Mouse (Mus musculus) frontal cortex, postnatal 14 days (tissue): ENCODE measurements around the gene Nol4l.

Source experiments
- DNase-seq, 2 experiments: peaks; one replicate each; pipeline ENCODE4 v3.0.0; 2022; ENCODE audit warnings: low spot score in 2 of 2

Nol4l gene

DNA sequence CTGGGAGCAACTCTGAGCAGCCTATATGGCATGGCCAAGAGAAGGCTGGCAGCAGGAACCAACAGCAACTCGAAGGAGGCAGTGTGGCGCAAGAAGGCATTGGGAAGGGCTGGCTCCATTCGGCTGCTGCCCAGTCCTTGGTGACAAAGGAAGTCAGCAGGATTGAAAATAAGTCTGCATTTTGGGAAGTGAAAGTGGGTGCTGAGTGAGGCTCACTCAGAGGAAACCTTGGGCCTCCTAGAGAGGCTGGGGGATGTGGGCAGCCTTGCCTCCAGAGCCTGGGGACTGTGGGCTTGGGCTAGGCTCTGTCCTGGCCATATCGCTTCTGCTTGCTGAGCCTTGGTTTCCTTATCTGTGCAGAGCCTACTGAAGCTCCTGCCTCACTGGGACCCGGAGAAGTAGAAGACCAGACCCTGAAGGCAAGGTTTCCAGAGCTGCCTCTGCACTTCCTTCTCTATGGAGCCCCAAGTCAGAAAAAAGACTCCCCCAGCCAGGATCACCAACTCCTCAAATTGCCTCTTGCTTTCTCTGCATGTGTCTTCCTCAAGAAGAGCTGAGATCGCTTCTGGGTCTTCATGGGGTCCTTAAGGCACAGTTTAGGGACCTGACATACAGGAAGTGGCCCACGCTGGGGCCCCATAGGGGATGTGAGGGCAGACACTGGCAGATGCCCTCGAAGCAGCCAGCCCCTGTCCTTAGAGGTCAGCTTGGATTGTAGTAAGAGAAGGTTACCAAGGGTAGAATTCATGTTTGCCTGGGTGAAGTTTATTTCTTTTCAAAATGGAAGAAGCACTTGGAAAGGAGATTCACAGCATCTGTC lies 14.3 kb upstream of the Nol4l start:
- no peak for DNase-seq

- no peak for DNase-seq
These were observed 13.3 kb upstream of the Nol4l start for GRCm38 (mm10) chr2:153542936-153543668.

- DNase-seq: no peak
These were observed 9.1 kb upstream of the Nol4l start for GRCm38 (mm10) chr2:153538898-153539297.

GRCm38 (mm10) chr2:153533981-153534380 lies 4.2 kb upstream of the Nol4l start:
- no peak for DNase-seq

DNA sequence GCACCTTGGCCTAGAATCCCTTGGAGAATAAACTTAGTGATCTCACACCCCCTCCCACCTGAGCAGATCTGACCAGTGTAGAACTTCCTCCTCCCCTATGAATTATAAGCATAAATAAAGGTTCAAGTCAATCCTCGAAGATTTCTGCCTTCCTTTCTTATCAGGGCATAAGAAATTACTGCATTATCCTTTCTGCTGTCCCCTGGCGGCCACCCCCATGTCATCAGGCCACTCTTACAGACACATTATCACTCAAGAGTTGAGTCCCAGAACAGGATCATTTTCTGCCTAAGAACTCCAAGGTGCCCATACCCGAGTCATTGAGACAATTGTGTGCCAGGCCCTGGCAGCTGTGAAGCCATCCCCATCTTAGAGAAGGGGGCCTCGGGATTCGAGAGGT lies 1.2 kb upstream of the Nol4l start:
- DNase-seq: no peak

GRCm38 (mm10) chr2:153529365-153529781 lies 398 bp downstream of the Nol4l start:
- DNase-seq: no peak

DNA sequence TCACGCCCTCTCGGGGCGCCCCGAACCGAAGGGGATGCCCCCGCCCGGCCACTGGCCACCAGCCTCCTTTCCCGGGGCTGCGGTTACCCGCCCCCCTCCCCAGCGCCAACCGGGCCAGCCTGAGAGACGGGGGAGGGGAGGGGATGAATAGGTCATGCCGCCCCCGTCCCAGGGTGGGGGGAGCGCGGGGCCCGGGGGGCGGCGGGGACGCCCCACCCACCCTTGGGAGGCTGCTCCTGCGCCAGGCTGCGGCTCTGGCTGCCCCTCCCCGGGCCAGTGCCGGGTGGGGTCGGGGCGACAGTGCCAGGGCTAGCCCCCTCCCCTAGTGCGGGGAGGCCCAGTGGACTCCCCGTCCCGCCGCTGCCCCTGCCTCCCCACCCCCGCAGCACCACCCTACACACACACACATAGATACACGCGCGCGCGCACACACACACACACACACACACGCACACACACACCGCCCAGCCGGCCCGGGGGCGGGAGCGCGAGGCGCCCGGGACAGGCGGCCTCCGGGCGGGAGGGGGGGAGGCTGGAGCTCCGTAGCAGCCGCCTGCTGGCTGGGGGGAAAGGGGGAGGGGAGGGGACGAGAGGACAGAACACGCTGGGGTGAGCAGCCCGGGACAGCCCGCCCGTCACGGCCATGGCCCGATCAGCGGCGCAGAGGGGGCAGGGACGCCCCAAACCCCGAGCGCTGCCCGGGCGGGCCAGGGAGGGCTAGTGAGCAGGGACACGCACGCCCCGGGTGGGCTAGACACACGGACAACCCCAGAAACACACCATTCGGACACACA lies 1.0 kb downstream of the Nol4l start:
- DNase-seq: no peak

GRCm38 (mm10) chr2:153527580-153528531 lies 1.9 kb downstream of the Nol4l start:
- no peak for DNase-seq

- DNase-seq: no peak
These were observed 2.8 kb downstream of the Nol4l start for GRCm38 (mm10) chr2:153526850-153527530.

- DNase-seq: no peak
These were observed 3.9 kb downstream of the Nol4l start for GRCm38 (mm10) chr2:153525906-153526311.

GRCm38 (mm10) chr2:153524727-153525126 lies 5.0 kb downstream of the Nol4l start:
- no peak for DNase-seq

DNA sequence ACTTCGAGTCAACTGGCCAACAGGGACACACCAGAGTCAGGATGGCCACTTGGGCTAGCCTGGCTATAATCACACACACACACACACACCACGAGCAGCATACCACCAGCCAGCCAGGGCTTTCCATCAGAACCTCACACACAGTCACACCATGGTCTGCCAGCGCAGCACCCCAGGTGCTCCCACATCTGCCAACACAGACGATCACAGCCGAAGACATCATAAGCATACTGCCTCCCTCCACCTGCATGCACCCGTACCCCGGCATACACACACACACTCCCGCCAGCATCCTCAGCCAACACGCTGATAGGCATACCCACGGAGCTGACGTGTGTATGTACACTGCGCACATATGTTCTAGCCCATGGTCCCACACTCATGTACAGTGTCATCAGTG lies 6.1 kb downstream of the Nol4l start:
- no peak for DNase-seq

GRCm38 (mm10) chr2:153523143-153523542 lies 6.6 kb downstream of the Nol4l start:
- no peak for DNase-seq

DNA sequence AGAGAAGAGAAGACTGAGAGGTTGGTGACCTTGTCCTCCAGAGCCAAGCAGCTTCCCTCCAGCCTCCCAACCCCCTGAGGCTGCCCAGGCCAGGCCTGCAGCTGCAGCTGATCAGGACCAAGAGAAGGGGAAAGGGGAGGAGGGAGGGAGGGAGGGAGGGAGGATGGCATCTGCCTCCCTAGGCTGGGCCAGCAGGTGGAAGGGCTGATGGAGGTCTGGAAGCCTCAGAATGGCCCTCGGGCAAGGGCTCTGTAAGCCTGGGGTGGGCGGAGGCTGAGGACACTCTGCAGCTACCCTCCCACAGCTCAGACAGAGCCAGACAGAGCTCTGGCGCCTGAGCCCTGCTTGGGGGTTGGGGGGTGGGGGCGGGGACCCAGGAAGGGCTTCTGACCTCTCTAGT lies 7.5 kb downstream of the Nol4l start:
- no peak for DNase-seq

- no peak for DNase-seq
These were observed 9.7 kb downstream of the Nol4l start for GRCm38 (mm10) chr2:153520057-153520456.

DNA sequence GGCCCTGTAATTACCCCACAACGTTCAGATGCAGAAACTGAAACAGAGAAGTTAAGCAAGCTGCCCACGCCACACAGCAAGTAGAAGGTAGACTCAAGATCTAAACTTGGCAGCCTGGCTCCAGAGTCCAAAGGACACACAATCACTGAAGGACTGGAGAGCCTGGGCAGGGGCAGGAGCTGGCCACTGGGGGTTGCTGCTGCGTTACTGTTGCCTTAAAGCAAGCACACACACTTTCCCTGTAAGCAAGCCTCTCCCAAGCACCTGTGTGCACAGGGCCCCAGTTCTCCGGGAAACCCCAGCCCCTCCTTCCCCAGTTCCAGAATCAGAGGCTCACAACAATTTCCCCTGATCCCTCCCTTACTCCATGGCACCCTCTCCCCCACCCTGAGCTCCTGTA lies 12.8 kb downstream of the Nol4l start:
- no peak for DNase-seq

DNA sequence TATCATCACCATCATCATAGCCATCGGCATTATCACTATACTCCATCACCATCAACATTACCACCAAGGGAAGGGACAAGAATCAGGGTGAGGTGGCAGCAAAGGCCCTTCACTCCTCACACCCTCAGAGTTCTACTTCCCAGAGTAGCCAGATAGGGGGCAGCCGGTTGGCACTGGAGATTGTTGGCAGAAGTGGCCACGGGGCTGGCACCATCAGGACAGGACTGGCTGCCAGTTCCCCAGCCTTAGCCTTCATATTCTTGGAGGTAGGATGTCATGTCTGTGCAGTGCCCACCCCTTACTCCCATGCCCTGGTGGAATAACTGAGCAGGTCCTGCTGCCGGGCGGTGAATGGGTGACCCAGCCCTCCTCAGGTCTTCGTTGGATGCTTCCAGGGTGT lies 14.2 kb downstream of the Nol4l start:
- DNase-seq: no peak

DNA sequence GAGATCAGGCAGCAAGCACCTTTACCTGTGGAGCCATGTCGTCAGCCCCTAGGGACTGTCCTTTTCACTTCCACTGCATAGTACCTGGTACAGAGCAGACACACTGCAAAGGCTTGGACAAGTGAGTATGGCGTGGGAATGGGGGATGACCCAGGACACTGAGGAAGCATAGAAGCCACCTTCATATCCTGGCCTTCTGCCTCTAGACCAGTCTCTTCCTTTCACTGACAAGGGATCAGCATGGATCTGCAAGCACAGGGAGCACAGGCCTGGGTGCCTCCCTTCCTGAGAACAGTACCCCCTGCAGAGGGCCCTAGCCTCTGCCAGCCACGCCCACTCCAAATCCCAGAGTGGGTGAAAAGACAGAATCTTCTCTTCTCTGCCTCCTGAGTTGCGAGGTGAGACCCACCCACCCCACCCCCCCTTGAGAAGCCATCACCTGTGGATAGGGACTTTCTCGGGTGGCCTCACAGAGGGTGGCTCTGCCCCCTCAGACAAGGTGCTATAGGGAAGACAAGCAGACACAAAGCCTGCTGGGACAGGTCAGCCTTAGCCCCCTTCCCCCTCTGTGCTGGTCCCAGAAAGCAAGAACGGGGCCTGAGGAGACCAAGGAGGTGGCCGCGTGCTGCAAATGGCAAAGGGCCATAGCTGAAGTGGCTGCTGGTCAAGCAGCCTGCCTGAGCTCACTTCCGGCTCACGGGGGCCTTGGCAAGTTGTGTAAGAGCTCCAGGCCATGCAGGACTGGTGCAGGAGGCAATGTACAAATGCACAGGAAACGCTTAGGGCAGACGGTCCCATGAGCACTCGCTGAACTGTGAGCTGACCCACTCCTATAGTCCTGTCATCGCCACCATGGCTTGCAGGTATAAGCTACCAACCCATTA lies 15.0 kb downstream of the Nol4l start:
- no peak for DNase-seq

DNA sequence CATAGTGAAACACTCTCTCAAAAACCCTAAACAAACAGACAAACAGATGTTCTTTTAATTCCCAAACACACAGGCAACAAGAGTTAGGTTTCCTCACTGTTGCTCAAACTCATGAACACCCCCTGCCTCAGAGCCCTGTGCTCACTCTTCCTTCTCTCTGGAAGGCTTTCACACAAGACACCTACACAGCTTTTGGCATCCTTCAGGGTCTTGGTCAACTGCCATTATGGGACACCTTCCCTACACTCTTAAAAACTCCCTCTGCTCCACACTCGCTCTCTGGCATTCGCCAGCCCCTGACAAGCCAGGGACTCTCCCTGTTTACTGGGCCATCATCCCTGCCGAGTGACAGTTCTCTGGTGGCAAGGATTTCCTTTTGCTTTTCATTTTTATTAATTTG lies 15.8 kb downstream of the Nol4l start:
- DNase-seq: no peak
